Mouse (Mus musculus) 416B (cell line): Measurements from ENCODE around the gene Tep1.
"Not testable (repeated sequence)": the region's sequence is repeated elsewhere in the genome, so short reads cannot be mapped to it uniquely, and the experiment has no call there.

ENCODE experiments used
- DNase-seq: peaks from one replicate; pipeline ENCODE4 v3.0.0; 2011; ENCODE audit warnings: low read depth

The Tep1 gene

DNA sequence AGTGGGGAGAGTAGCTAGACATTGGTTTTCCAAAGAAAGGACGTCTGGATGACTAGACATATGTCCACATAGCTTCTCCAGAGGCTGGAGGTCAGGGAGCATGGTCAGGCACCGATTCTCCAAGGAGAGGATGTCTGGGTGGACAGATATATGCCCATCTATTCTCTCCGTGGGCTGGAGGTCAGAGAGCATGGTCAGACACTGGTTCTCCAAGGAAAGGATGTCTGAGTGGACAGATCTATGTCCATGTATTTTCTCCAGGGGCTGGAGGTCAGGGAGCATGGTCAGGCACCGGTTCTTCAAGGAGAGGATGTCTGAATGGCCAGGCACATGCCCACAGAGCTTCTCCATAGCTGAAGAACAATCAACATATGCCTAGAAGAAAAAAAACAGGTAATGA is 2.1 kb downstream of the Tep1 start:
- no peak for DNase-seq

DNA sequence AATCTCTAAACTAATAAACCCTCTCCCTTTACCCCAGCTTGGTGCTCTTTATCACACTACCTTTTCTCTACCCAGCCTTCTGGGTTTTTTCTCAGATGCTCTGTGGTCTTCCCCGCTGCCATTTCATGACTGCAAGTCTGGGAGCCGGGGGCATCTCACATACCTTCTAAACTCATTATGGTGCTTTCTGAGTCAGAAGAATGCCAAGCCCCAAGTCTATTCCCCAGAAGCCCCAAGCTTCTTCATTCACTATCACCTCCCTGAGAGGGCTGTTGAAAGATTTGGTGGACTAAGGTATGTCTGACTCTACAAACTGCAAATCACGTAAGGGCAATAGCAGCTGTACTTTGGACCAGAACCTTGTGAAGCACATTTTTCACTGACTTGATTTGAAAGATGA is 3.4 kb downstream of the Tep1 start:
- DNase-seq, result no peak

DNA sequence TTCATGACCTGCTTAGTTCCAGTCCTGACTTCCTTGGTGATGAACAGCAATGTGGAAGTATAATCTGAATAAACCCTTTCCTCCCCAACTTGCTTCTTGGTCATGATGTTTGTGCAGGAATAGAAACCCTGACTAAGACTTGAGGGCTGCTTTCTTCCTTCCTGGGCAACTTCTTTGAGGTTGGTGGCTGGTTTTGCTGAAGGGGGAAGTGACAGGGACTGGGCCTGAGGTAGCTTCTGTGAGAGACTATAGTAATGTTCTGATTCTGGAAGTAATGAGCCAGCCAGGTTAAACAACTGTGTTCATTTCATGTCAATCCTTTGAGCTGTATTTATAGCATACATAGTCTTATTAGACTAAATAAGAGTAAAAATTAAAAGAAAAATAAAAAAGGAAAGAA is 5.4 kb downstream of the Tep1 start:
- DNase-seq, result peak; percentile 30

DNA sequence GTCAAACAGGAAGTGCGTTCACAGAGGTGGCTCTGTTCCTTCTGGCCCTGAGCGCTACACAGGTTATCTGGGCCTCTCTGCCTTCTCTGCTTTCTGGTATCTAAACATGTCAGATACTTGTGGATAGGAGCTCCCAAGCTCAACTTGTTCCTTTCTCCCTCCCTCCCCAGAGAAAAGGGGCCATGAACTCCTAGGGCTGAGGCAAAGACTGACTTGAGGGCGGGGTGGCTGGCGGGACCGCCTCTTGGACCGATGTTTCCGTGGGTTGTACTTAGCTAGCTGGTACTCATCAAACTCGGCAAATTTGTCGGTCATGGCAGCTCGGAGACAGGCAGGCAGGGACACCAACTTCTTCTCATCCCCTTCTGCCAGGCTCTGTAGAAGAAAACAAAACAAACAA is 7.7 kb downstream of the Tep1 start:
- no peak for DNase-seq

DNA sequence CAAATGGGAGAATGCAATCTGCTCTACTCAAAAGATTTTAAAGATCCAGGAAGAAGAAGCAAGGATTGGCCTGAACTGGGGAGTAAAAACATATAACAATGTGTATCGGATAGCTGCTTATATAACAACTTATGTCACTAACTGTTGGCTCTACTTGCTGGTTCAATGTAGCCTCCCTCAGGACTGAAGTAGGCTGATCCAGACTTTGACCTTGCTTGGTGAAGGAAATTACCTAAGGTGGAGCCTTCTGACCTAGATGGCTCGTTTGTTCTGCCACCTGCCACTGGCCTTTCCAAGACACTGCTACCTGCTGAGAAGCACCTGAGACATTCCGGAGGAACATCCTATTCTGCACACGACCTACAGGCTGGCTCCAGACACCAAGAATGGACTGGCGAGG is 14.6 kb downstream of the Tep1 start:
- no peak for DNase-seq

DNA sequence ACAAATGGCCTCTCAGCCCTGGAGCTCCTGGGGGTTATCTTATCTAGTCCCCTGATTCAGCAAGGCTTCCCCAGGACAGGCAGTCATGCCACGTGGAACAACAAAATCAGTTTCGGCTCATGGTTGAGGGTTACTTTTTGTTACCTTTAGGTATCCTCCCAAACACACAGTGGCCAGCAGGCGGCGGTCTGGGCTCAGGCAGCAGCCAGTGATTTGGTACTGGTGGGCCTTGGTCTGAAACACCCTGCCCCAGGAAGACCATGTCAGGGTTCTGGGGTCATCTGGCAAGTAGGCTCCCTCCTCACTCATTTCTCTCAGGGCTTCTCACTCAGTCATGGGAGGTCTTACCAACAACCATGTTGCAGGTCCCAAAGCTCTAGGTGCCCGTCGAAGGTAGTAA is 33.1 kb downstream of the Tep1 start:
- DNase-seq, result no peak

DNA sequence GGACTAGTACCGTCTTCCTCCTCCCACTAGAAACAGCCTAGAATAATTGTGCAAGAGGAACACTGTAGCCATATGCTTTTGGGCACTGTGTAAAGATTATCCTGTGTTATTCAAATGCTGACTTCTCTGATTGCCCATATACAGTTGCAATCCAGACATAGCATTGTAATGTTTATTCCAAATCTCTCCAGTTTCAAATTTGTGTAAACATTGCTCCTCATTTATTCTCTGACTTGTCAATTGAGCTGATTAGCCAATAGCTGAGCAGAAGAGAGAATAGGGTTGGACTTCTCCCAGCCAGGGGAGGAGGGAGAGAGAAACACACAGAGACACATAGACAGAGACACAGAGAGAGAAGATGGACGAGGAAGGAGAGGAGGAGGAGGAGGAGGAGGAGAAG is 35.9 kb downstream of the Tep1 start:
- DNase-seq, result no peak

DNA sequence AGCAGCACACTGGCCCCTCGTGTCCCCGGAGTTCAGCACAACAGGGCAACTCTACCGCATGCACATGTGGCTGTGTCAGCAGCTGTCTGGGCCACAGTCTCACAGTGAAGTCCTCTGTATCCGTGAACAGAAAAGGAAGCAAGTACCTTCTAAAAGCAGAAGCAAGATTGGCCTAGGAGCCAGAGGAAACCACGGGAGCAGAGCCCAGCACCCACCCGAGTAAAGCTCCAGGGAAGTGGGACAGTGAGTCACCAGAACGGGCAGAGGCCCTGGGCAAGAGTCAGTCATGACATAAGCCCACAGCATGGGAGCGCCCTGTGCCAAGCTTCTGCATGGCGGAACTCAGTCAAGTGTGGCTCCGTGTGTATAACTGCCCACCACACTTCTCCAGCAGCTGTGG is 36.4 kb downstream of the Tep1 start:
- DNase-seq, result peak; percentile 76

DNA sequence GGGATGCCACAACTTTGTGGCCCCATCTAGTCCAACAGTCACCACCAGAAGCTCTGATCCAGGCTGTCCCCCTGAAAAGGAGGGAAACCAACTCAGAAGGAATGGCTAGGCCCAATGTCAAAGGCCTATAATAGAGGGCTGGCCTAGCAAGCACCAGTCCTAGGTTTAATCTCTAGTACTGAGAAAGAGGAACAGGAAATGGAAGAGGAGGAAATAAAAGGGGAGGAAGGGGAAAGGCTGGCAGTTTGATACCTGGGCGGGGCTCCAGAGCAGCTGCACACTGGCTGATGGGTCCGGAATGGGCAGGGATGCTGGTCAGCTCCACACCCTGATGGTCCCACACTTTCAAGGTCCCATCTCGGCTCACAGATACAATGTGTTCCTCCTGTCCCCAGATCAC is 40.5 kb downstream of the Tep1 start:
- no peak for DNase-seq

DNA sequence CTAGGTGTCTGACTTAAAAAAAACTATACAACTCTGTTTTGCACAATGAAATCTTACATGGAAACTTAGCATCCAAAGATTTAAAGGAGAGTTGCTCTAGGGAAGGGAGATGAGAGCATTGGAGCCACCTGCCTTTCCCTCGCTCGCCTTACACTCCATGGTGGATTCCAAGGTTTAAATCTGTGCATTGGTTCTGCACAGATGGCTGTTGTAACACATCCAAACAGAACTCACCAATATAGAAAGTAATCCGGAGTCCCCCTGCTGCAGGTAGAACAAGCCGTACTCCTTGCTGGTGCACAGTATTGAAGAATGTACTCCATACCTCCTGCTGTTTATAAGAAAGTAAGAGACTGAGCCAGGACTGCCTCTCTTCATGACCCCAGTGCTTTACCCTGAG is 43.8 kb downstream of the Tep1 start:
- no peak for DNase-seq

DNA sequence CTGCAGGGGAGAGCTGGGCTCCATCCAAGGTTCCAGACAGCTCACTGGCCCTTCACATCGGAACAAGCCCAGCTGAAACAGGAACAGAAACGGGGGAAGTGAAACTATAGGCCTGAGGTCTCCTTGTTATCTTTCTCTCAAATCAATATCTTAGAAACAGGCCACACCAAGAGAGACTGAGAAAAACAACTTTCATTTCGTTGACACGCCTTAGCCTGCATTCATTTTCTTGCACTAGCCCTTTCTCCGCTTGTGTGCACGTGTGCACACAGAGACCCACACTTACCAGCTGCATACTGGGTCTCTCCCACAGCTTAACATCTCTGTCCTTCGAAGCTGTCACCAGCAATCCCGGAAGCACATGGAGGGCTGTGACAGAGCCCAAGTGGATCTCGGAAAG is 46.1 kb downstream of the Tep1 start:
- no peak for DNase-seq

DNA sequence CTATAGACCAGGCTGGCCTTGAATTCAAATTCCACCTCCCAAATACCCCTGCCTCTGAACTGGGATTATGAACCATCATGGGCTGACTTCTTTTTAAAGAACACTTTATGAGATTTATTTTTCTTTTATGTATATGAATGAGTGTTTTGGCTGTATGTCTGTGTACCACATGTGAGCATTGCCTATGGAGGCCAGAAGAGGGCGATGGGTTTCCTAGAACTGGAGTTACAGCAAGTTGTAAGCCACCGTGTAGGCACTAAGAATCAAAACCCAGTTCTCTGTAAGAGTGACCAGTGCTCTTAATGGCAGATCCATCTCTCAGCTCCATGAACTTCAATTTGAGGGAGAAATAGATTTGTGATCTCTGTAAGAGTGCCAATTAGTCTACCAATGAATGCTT is 47.1 kb downstream of the Tep1 start:
- DNase-seq, result peak; percentile 26

DNA sequence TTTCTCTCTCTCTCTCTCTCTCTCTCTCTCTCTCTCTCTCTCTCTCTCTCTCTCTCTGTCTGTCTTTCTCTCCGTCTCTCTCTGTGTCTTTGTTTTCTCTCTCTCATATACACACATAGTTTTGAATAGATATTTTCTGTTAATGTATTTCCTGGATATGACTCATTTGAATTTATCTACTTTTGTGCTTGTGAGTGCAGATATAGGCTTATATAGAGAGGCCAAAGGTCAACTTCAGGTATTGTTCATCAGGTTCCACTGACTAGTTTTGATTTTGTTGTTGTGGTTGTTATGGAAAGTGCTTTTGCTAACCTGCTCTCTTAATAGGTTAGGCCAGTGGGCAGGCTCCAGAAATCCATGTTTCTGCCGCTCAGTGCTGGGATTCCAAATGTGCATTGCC is 57.3 kb downstream of the Tep1 start:
- DNase-seq, result no peak

DNA sequence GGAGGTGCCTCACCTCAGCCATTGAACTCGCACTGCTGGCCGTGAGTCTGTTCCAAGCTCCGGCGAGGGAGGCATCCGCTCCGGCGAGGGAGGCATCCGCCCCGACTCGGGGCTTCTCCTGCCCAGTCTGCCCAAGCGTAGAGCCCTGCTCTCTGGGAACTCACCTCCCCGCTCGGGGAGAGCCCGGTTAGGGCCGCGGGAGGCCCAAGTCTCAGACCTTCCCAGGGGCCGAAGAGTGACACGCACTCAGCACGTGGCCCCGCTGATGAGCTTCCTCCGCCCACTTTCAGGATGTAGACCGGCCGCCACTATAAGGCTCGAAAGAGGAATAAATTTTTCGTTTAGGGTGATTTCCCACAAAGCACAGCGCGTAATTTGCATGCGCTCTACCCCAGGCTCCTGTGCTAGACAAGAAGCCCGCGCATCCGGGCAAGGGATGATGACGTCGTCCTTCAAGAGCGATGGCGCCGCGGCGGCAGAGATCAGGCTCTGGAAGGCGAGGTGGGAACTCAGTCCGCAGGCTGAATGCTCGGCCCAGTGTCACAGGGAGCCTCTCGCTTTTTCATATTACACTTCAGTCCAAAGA is 62.8 kb downstream of the Tep1 start, which contains the start of the genes Ccnb1ip1 and Parp2:
Ccnb1ip1 (minus strand) TSS at position 246 of the 586 bp plus-strand sequence.
Parp2 (plus strand) TSS at position 355 of the 586 bp plus-strand sequence.
- DNase-seq, result peak; percentile 99

DNA sequence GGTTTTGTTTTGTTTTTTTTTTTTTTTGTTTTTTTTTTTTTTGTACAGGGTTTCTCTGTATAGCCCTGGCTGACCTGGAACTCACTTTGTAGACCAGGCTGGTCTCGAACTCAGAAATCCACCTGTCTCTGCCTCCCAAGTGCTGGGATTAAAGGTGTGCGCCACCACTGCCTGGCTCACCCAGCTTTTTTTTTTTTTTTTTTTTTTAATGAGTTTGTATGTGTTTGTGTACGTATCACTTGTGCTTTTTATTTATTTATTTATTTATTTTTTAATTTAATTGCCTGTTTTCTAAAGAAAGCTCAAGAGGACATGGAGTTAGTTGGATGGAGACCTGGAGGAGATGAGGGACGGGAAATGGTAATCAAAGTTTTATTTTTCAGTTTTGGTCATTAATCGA is 63.9 kb downstream of the Tep1 start:
- DNase-seq, result not testable (repeated sequence)

DNA sequence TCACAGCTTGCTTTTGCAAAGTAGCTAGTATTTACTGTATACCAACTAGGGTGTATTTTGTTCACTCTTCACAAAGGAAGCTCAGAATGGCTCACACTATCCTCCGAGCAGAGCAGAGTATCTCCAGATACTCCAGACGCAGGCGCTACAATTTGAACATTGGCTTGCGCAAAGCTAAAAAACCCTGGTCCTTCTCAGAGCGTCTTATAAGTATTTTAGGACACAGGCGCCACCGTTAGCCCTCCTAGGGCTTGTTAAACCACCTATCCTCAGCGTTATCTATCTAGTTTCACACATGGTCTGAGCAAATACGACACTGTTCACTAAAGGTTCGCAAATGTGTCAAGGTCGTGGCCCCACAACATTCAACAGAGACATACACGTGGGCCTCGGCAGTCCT is 65.7 kb downstream of the Tep1 start:
- no peak for DNase-seq

DNA sequence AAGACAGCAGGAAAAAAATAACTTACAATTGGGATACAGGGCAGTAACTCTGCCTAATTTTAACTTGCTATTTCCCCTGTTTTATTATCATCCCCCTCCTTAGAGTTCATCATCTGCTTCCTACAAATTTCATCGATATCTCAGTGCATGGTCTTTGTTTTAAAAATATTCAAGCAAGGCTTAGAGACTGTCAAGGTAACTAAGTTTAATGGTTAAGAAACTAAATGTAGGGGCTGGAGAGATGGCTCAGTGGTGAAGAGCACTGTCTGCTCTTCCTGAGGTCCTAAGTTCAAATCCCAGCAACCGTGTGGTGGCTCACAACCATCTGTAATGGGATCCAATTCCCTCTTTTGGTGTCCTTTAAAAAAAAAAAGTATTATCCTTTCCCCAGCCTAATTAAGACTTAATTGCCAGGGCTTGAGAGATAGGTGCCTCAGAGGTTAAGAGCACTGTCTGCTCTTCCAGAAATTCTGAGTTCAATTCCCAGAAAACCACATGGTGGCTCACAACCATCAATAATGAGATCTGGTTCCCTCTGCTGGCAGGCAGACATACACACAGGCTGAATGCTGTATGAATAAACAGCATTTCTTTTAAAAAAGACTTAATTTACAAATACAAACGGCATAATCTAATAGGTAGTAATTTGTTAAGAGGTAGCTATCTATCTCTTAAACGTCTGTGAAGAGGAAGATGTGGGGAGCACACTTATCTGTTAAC is 67.4 kb downstream of the Tep1 start:
- DNase-seq, result peak; percentile 74

DNA sequence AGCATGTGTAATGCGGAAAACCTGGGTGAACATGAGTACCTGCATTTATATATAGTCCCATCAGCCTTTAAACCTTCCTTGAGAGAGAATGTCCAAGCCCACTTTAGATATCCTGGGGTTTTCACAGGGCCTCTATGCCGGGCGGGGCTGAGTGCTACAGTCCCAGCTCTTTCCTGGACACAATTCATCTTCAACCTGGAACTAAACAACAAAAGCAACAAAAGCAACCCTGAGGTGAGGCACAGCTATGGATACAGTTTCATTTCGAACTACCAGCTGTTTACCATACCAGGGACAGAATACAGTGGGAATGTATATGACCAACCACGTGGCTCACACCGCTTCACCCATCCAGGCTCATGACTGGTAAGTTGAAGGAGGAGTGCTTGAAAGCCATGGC is 67.9 kb downstream of the Tep1 start:
- no peak for DNase-seq

DNA sequence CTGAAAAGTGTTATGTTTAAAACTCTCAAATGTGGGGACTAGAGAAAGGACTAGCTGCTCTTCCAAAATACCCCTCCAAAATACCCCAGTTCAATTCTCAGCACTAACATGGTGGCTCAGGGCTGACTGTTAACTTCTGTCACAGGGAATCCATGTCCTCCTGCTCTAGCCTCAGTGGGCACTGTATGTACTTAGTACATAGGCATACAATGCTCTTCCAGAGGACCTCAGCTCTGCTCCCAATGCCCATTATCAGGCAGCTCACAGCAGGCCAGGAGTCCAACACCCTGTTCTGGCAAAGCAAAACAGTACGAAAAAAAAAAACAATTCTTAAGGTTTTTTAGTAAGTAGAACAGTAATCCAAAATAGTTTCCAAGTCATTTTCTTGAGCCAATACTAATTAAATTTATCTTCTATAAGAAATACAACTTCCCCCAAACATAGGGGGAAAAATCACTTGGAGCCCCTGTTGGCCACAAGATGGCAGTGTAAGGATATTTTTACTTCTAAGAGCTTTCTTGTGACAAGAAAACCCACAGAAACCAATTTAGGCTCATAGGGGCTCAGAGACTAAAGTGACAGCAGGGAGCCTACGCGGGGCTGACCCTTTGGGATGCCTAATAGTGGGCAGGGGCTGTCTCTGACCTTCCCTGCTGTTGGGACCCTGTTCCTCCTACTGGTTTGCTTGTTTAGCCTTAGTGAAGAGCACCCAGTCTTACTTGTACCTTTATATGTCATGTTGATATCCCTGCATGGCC is 70.7 kb downstream of the Tep1 start:
- DNase-seq, result peak; percentile 85

DNA sequence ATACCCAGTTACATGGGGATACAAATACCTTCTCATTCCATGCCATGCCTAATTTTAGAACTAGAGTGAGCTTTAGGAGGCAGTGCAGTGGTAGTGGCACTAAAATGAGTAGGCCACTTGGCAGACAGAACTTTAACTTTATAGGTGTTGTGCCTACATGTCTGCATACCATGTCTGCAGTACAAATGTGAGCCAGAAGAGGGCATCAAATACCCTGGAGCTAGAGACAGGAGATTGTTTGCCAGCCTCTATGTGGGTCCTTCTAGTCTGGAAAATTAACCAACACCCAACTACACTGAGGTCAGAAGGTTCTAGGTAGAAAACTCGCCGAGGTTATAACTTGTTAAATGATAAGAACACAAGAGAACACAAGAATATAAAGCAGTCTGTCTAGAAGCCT is 71.8 kb downstream of the Tep1 start:
- DNase-seq, result peak; percentile 59

DNA sequence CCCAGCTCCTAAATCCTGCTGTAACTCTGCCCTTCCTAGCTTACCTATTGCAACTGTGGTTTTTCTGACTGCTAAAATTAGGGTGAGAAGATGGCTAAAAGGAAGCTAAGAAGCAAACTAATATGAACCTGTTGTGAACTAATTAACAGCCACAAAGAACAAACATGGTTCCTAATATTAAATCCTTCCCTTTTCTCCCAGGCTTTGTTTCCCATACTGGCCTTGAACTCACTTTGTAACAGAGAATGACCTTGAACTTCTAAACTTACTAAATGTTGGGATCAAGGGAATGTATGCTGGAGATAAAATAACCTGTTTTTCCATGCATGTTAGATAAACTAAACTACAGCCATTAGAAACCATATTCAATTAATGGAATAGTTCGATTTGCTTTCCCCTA is 73.9 kb downstream of the Tep1 start:
- DNase-seq, result no peak

DNA sequence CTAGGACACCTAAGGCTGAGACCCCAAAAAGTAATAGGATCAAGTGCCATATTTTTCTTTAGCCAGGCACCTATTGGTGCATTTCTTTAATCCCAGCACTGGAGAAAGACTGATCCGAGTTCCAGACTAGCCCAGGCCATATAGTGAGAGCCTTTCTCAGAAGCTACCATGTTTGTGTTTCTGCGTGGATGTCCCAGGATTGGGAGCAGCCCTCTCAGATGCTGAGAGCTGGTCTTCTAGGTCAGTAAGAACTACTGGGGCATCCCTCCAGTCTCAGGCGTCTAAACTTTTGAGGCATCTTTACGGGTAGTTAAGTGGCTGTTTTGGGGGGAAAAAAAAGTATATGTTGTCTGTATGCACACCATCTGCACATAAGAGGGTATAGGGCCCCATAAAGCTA is 74.4 kb downstream of the Tep1 start:
- DNase-seq, result no peak

DNA sequence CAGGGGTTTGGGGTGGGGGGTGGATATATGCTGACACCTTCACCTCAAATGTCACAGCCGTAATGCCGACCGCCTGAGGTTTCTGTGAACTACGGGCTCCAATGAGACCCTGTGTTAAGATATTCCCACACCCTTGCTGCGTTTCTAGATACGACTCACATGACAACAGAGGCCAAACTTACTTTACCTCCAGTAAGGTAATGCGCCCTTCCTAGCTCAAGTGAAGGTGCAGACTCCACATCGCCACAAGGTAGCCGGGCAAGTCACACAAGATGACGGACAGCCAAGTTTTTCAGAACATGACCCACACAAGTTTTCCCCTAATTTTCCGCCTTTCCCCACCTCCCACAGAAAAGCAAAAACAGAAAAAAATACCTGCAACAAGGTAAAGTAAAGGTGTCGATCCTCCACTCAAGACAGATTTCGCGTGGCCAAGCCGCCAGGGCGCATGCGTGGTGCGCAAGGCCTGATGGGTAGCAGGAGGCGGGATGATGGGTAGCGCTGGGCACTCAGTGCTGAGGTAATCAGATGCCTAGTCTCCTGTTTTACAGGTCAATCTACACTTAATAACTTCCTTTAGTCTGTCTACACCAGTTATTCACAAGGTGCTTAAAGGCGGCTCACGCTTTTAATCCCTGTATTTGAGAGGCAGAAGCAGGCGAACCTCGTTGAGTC is 75.0 kb downstream of the Tep1 start:
- no peak for DNase-seq
